Mouse (Mus musculus) cerebellum, postnatal 25 days (tissue): Measurements from ENCODE around the gene Psg19.
"Not testable (repeated sequence)": the region's sequence is repeated elsewhere in the genome, so short reads cannot be mapped to it uniquely, and the experiment has no call there.

Experiments
- DNase-seq, 2 experiments: peaks; one replicate each; pipeline ENCODE4 v3.0.0; 2021; ENCODE audit warnings: mixed read lengths in 2 of 2

The Psg19 gene

DNA sequence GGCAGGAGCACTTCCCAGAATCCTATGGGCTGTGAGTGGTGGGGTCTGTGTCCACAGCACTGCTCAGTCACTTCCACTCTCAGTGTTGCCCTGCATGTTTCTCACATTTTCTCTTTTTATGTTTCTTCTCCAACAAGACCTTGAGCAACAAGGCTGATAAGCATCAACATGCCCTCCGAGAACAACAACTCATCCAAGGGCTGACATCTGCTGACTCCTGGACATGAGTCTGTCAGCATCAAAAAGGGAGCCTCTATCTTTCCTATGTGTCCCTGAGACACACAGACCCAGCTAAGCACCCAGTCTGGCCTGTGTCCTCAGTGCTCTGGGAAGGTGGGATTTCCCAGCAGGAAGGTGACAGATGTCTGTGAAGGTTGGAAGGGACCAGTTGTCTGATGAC lies at the start of gene Psg19:
Psg19 (minus strand) TSS at position 101 of the 400 bp plus-strand sequence.
- DNase-seq, result no peak

GRCm38 (mm10) chr7:18844811-18845210 lies 46.5 kb upstream of the Psg19 start:
- DNase-seq, result no peak

GRCm38 (mm10) chr7:18841174-18841567 lies 42.9 kb upstream of the Psg19 start:
- DNase-seq, result no peak

DNA sequence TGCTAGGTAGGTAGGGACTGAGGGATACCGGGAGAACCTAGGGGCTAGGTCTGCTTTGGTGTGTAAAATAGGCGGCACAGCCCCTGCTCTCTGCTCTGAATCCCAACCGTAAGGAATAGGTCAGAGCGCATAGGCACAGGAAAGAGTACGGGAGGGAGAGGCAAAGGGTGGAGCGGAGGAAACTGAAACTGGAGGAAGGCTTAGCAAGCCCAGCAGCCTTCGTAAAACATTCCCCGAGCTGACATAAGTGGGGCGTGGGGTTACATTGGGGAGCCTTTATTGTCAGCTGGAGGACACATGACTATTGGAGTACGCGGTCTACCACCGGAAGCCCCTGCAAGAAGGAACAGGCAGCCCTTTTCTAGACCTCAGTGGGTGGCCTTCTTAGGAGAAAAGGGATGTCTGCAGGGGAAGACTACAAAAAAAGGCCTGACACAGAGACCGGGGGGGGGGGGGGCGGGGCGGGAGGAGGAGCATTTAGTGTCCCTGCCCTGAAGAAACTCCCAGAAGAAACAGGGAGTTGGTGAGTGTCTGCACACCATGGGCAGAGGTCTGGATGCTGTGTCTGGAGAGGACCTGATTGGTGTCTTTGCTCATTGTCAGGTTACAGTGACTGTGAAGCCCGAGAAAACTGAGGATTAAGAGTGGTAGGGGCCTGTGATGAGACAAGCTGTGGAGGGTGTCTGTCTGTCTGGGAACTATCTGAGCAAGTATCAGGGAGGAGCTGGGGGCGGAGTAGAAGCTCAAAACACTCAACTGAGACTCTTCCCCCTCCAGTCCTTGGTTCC lies 42.3 kb upstream of the Psg19 start:
- peak; percentile 30 to 42 for DNase-seq

- DNase-seq, result peak; percentile 5 to 7
Observed at GRCm38 (mm10) chr7:18839865-18840264, 41.5 kb upstream of the Psg19 start, which contains the start of gene Mill2. Gene Mill2, plus strand, starts transcription at chr7:18839966.

- DNase-seq, result no peak
Observed at GRCm38 (mm10) chr7:18832298-18832697, 34.0 kb upstream of the Psg19 start.

DNA sequence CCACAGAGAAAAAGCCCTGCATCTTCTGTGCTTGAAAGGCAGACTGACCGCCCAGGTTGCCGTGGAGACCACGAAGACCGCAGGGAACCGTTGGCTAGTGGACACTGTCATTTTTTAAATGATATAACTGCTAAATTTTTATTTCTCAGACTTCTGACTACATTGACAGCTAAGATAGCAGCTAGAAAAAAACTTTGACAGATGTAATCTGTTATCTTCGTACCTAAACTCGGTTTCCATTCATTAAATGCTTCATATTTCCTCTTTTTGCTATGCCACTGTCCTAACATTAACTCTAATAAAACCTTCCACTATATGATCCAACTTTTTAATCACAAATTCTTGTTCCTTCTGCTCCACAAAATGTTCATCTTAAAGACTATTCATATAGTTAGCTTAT lies 31.2 kb upstream of the Psg19 start:
- DNase-seq, result no peak

- peak in 1 of 2 experiments; percentile 12 for DNase-seq
Observed at GRCm38 (mm10) chr7:18828592-18828991, 30.3 kb upstream of the Psg19 start.

GRCm38 (mm10) chr7:18827792-18828546 lies 29.6 kb upstream of the Psg19 start:
- DNase-seq, result no peak

DNA sequence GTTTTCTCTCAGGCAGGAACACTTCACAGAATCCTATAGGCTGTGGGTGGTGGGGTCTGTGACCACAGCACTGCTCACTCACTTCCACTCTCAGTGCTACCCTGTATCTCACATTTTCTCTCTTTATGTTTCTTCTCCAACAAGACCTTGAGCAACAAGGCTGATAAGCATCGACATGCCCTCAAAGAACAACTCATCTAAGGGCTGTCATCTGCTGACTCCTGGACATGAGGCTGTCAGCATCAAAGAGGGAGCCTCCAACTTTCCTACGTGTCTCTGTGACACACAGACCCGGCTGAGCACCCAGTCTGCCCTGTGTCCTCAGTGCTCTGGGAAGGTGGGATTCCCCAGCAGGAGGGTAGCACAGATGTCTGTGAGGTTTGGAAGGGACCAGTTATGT lies 23.2 kb upstream of the Psg19 start, which contains the start of gene Psg17:
Psg17 (minus strand) TSS at position 101 of the 400 bp plus-strand sequence.
- DNase-seq, result no peak

DNA sequence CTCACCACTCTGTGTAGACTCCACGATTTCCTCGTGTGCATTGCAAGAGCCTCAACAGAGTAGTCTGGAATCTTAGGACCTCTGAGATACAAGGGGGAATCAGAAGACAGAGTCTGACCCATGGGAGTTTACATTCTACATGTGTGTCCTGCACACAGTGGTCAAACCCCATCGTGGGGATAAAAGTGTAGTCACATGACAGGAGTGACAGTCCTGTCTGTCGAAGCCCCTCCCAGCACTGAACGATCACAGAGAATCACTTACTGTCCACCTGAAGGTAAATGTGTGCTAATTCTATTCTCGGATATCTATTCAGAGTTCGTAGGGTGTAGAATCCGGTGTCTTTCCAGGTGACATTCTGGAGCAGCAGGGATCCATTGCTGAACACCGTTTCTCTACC lies 20.0 kb upstream of the Psg19 start:
- no peak for DNase-seq

DNA sequence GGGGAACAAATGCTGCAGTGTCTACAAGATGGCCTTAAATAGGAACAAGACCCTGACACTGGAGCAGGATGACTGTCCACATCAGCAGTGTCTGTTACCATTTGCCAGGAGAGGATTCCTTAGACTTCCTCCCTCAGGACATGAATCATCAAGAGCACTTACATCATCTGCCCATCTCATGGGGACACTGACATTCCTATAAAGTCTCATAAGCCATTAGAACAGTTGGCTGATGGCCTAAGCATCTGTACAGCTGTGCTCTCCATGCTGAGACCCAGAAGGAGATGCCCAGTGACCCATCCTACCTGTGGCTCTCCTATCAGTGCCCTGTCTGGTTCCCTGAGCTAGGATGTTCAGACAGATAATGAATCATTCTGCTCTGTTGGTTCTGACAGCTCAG lies 5.2 kb upstream of the Psg19 start:
- DNase-seq, result no peak

- DNase-seq, result no peak
Observed at GRCm38 (mm10) chr7:18799129-18799528, 809 bp upstream of the Psg19 start.

GRCm38 (mm10) chr7:18790671-18791070 lies 7.6 kb downstream of the Psg19 start:
- DNase-seq, result not testable (repeated sequence)

- DNase-seq, result not testable (repeated sequence)
Observed at GRCm38 (mm10) chr7:18781301-18781700, 17.0 kb downstream of the Psg19 start.

DNA sequence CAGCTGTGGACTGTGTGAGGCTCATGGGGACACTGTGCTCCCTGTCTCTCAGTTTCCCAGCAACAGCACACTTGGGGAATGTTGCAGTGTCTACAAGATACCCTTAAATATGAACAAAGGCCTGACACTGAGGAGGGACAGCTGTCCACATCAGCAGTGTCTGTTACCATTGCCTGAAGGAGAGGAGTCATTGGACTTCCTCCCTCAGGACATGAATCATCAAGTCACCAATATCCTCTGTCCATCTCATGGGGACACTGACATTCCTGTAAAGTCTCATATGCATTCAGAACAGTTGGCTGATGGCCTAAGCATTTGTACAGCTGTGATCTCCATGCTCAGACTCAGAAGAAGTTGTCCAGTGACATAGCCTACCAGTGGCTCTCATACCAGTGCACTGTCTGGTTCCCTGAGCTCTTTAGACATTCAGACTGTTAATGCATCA lies 19.0 kb downstream of the Psg19 start:
- DNase-seq, result no peak

DNA sequence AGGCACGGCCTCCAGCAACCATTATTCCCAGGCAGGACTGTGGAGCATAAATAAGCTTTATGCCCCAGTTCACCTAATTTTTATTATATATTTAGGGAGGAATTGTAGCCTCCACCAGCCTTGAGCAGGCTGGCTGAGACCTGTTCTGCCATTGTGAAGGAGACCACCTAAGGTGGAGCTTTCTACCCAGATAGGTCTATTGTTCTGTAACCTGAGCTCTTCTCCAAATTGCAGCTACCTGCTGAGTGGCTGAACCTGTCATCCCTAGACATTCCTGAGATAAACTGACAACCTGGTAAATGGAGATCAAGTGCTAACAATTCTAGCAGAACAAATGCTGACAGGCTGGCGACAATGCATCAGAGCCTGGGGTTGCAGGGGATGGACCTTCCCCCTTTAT lies 35.4 kb downstream of the Psg19 start:
- not testable (repeated sequence) for DNase-seq

DNA sequence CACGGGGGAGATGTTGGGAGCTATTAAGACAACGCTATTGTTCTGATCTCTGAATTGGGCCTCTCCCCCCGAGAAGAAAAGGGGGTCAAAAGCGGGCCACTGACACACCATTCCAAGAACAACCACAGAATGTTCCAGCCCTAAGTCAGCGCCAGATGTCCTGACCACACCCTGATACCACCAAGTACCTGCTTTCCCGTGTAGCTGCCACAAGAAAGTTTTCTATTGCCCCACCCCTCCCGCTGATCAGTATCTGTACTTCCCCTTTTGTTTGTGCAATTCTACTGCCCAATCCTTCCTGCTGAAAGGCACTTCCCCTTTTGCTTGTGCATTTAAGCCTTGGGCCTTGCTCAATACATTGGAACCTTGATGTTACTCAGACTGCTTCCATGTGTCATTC lies 38.2 kb downstream of the Psg19 start:
- DNase-seq, result not testable (repeated sequence)

GRCm38 (mm10) chr7:18749896-18750477 lies 48.3 kb downstream of the Psg19 start:
- peak; percentile 57 to 79 for DNase-seq

DNA sequence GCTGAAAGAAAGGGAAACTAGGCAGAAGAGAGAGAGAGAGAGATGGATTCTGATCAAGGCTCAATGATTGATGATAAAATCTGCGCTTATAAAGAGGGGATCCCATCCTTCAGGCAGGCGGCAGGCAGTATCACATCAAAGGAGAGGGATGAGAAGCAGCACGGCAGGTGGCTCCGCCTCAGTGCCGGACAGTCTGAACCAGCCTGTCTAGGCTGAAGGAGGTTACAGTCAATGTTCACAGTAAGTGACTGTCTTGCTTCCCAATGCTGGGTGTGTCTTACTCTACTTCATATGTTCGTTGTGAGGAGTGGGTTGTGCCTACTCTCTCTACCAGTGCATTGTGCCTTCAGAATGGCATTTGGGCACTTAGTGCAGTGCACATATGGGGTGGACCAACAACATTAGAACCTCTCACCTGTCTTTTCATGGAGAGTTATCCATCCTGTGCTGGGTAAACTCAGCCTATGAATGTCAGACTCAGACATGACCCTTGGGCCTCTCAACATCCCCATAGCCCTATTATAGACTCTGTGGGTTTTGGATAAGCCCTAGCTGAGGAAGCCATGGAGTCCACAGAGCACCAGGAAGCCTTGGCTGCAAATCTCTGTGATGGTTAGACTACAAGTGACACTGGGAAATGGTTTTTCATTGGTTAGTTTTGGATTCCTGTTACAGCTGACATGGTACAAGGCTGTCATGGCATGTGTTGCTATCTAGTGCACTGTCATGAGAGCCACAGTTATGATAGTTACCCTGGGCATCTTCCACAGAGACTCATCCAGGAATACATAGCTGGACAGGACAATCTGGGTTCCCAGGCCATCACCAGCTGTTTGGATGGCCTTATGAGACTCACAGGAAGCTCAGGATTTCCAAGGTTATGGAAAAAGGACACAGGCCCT lies 49.1 kb downstream of the Psg19 start:
- no peak for DNase-seq

- DNase-seq, result not testable (repeated sequence)
Observed at GRCm38 (mm10) chr7:18747420-18747819, 50.9 kb downstream of the Psg19 start.

GRCm38 (mm10) chr7:18746189-18746860 lies 52.0 kb downstream of the Psg19 start:
- peak; percentile 3 to 7 for DNase-seq
